Mouse (Mus musculus): ENCODE measurements at regions not wholly inside any gene's neighbourhood (a gene's known extent, or its start where the extent isn't known, plus 50 kb on each side); places are given as distances from the start of the nearest gene placed in this dataset.
A peak's percentile ranks its signal among the peaks of the same experiment; 100 is the strongest.

DNA sequence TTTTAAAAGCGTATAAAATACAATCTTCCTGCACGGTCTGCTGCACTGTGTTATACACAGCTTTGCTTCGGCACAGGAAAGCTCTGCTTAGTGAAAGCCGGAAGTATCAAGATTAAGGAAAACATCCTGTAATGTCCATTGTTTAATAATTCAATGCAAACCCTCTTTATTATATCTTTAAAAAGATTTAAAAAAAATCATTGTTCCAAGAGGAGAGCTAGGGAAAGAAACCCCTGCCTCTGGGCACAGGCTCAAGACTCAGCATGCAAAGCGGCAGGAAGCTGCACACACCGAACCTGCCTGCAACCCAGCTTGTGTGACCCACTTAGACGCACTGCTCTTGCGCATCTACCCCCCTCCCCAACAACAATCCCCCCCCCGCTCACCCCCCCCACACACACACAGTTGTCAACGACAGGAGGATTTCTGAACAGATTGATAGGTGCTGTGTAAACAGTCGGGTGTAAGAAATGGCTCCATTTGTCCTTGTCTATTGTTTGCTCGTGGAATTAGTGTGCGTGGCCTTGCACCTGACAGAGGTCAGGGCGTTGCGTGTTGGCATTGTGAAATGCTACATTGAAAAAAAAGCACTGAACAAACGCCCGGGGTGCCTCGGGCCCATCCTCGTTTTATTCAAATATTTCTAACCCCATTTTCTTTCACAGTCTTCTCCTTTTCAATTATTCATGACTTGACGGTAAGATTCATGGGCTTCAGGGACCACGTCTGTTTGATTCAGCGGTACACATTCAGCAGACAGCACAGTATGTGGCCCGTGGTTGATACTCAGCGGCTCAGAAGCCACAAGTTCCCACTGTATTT lies 66.5 kb upstream of the Acbd6 start:
- ATAC-seq (ENCODE audit: insufficient number of reproducible peaks, low FRiP score, low TSS enrichment, low read depth): no peak
- H3K4me3 ChIP-seq (replicated peaks): no peak overlapping the region

DNA sequence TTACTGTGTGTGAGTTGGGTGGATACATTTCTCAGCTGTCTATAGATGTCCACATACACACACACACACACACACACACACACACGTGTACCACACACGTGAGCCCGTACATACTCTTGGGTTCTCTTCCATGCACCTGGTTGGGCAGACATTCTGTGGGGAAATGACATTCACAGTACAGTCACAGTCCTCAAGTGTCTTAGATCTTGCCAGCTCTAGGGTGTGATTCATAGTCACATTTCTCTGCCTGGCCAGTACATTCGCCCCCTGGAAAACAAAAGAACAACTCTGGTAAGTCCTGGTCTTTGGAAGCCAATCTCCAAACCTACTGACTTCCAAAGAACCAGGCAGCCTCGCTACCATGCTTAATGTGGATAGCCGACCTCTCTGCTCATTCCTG lies 64.6 kb upstream of the Acbd6 start:
- H3K4me3 ChIP-seq (replicated peaks): no peak overlapping the region
- no peak overlapping the region for H3K9ac ChIP-seq
- no peaks in the 10 kb centered on the region for H3K36me3 ChIP-seq
- no peaks in the 10 kb centered on the region for H3K27me3 ChIP-seq
- ATAC-seq (ENCODE audit: insufficient number of reproducible peaks, low FRiP score, low TSS enrichment, low read depth): no peak
- WGBS: 81% methylated on average over 6 of the region's 6 CpGs
- H3K4me1 ChIP-seq: peaks cover 25% of the 10 kb centered on the region
- H3K27ac ChIP-seq (replicated peaks): no peak overlapping the region
- no peaks in the 10 kb centered on the region for H3K9me3 ChIP-seq (replicated peaks)
- H3K4me2 ChIP-seq (replicated peaks): no peak overlapping the region

More for the DNA sequence above, 66.5 kb upstream of the Acbd6 start:
- no peaks in the 10 kb centered on the region for H3K9me3 ChIP-seq (replicated peaks)
- no peak overlapping the region for H3K9ac ChIP-seq
- 38% methylated on average over 24 of the region's 24 CpGs for WGBS
- peak overlapping the region; percentile 10; the same call in 1 of the 2 replicates for H3K4me2 ChIP-seq (replicated peaks)
- H3K27me3 ChIP-seq: peaks cover 3% of the 10 kb centered on the region; the same call in 1 of the 2 replicates
- no peak overlapping the region for H3K27ac ChIP-seq (replicated peaks)
- peaks cover 25% of the 10 kb centered on the region for H3K4me1 ChIP-seq
- no peaks in the 10 kb centered on the region for H3K36me3 ChIP-seq

DNA sequence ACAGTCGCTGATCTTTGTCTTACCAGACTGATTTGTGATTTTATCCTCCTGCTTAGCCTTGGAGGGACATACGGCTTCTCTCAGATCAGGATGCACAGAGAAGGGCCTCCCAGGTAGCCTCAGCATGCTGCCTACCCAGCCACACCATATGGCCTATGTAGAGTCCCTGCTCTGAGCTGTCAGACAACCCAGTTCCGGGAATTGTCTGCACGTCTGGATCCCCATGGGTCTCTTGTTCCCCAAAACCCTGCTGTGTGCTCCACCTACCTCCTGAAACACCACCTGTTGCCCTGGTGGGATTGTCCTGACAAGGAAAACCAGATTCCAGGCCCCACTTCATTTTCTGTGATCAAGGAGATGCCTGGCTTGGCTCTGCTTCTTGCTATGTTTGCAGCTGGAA lies 64.1 kb upstream of the Acbd6 start:
- H3K27ac ChIP-seq (replicated peaks): no peak overlapping the region
- no peaks in the 10 kb centered on the region for H3K9me3 ChIP-seq (replicated peaks)
- 66% methylated on average over 4 of the region's 4 CpGs for WGBS
- no peak overlapping the region for H3K4me3 ChIP-seq (replicated peaks)
- peaks cover 22% of the 10 kb centered on the region for H3K4me1 ChIP-seq
- ATAC-seq (ENCODE audit: insufficient number of reproducible peaks, low FRiP score, low TSS enrichment, low read depth): no peak
- H3K9ac ChIP-seq: no peak overlapping the region
- H3K27me3 ChIP-seq: no peaks in the 10 kb centered on the region
- H3K36me3 ChIP-seq: no peaks in the 10 kb centered on the region
- H3K4me2 ChIP-seq (replicated peaks): no peak overlapping the region

DNA sequence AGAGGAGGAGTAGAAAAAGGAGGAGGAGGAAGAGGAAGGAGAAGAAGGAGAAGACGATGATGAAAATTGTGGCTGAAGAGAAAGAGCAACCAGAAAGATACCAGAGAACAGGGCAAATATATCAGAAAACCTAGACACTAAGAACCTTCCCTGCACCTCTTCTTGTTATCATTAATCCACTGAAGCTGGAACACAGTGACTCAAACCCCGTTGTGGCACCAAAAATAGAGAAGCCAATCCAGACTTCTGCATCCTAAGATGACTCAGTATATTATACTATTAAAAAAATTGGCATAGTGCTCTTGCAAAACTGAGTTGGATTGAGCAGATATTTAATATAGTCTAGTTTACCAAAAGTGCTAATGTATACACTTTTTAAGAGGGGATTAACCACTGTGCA lies 63.6 kb upstream of the Acbd6 start:
- Histone ChIP-seq H3K4me3 (replicated peaks) (no peak overlapping the region), H3K9ac (no peak overlapping the region), H3K27ac (replicated peaks) (no peak overlapping the region), H3K9me3 (replicated peaks) (no peaks in the 10 kb centered on the region), H3K36me3 (no peaks in the 10 kb centered on the region), H3K27me3 (no peaks in the 10 kb centered on the region), H3K4me2 (replicated peaks) (no peak overlapping the region), H3K4me1 (peaks cover 19% of the 10 kb centered on the region)
- WGBS: 84% methylated on average over 2 of the region's 2 CpGs
- ATAC-seq (ENCODE audit: insufficient number of reproducible peaks, low FRiP score, low TSS enrichment, low read depth): no peak

DNA sequence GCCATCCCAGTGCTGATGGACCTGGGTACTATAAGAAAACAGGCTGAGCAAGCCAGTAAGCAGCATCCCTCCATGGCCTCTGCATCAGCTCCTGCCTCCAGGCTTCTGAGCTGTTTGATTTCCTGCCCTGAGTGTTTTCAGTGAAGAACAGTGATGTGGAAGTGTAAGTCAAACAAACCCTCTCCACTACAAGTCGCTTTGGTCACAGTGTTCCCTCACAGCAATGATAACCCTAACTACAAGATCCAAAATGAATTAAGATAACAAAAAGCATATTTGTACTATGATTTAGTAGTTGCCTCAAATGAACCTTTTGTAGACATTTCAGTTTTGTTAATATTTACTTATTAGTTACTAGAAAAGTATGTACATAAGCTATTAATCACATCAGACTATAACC lies 58.2 kb upstream of the Acbd6 start:
- ATAC-seq (ENCODE audit: insufficient number of reproducible peaks, low FRiP score, low TSS enrichment, low read depth): no peak
- Histone ChIP-seq H3K36me3 (no peaks in the 10 kb centered on the region), H3K4me2 (replicated peaks) (no peak overlapping the region), H3K4me3 (replicated peaks) (no peak overlapping the region), H3K9ac (no peak overlapping the region), H3K9me3 (replicated peaks) (no peaks in the 10 kb centered on the region), H3K27ac (replicated peaks) (no peak overlapping the region), H3K4me1 (no peaks in the 10 kb centered on the region), H3K27me3 (no peaks in the 10 kb centered on the region)
- WGBS: 81% methylated on average over 1 of the region's 1 CpGs

DNA sequence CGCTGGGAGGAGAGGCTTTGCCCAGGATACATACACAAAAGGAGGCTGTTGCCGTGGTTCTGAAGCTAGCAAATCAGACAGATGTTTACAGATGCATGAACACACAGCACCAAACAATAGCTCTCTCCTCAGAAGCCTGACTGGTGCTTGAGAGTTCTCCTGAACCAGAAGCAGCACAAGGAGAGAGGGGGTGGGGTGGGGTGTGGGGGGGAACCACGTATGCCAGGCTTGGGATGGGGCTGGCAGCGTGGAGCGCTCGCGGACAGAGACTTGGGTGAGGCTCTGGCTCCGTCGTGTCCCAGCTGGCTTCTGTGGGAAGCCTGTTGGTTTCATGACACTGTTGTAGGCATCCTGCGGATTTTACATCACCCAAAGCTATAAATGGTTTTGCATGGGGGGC lies 55.1 kb upstream of the Acbd6 start:
- WGBS: 60% methylated on average over 10 of the region's 10 CpGs
- Histone ChIP-seq H3K27me3 (no peaks in the 10 kb centered on the region), H3K9me3 (replicated peaks) (no peaks in the 10 kb centered on the region), H3K4me2 (replicated peaks) (no peak overlapping the region), H3K9ac (no peak overlapping the region), H3K4me3 (replicated peaks) (no peak overlapping the region), H3K27ac (replicated peaks) (no peak overlapping the region), H3K36me3 (no peaks in the 10 kb centered on the region), H3K4me1 (peaks cover 4% of the 10 kb centered on the region; the same call in 1 of the 2 replicates)
- ATAC-seq (ENCODE audit: insufficient number of reproducible peaks, low FRiP score, low TSS enrichment, low read depth): peak; percentile 24; the same call in 1 of the 2 replicates

DNA sequence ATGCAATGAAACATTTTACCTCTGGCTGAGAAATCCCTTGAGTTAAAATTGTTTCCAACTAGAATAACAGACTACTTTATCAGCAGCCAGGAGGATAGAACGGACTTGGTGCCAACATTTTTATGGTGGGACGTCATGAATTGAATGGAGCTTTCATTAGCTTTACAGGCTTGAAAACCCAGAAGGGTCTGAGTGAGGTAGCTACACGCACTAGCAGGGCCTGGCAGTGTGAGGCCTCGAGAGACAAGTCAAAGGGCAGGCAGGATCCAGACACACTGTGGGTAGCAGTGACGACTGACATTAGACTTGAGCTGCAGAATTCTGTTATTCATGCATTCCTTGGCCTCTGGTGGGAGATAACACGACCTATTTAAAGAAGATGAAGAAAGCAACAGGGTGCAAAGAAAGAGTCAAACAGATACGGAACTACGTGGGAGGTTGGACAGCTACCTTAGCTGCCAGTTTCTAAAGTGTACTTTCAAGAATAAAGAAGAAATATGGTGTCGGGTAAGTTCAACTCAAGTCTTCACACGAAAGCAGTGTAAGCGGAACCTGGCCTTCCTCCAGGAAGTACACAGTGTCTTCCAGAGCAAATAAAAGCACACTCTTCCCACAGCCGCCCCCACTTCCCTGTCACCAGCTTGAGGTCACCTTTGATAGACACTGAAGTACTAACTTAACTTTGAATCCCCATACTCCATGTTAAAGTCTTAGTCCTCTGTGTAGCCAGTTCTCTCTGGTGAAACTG lies 53.2 kb upstream of the Acbd6 start:
- no peak overlapping the region for H3K4me3 ChIP-seq (replicated peaks)
- WGBS: 52% methylated on average over 12 of the region's 12 CpGs
- peaks cover 4% of the 10 kb centered on the region; the same call in 1 of the 2 replicates for H3K4me1 ChIP-seq
- H3K4me2 ChIP-seq (replicated peaks): no peak overlapping the region
- no peak for ATAC-seq (ENCODE audit: insufficient number of reproducible peaks, low FRiP score, low TSS enrichment, low read depth)
- H3K27ac ChIP-seq (replicated peaks): no peak overlapping the region; the same call in 1 of the 2 replicates
- no peak overlapping the region for H3K9ac ChIP-seq
- no peaks in the 10 kb centered on the region for H3K9me3 ChIP-seq (replicated peaks)
- H3K27me3 ChIP-seq: no peaks in the 10 kb centered on the region
- no peaks in the 10 kb centered on the region for H3K36me3 ChIP-seq

DNA sequence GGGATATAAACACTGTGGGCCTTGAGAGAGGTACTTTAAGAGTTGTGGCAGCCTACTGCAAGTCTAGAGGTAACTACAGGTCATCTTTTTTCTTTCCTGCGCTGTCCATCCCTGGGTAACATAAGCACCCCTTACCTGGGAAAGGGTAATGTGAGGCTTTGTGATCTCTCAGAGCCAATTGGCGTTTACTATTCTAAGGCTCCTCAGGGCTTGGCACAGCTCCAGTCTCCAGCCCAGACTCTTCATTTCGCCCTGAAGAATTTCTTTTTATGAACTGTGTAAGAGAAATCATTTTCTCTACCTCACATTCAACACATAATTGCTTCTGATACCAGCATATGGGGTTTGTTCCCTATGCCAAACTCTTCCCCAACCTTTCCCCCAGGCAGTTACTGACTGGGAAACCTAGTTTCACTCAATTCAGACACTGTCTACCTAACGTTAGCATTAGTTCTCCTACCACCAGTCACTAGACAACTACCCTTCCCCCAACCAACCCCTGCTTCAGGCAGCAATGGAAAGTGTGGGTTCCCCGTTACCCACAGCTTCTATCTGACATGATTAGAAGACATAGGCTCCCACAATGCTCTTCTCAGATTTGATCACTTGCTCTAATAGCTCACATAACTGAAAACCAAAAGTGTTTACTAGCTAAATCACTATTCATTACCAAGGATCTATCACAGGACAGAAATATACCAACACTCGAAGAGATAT lies 52.4 kb upstream of the Acbd6 start:
- Histone ChIP-seq H3K36me3 (no peaks in the 10 kb centered on the region), H3K27me3 (no peaks in the 10 kb centered on the region), H3K27ac (replicated peaks) (no peak overlapping the region; the same call in 1 of the 2 replicates), H3K4me2 (replicated peaks) (no peak overlapping the region), H3K4me3 (replicated peaks) (no peak overlapping the region), H3K4me1 (peaks cover 4% of the 10 kb centered on the region; the same call in 1 of the 2 replicates), H3K9ac (no peak overlapping the region), H3K9me3 (replicated peaks) (no peaks in the 10 kb centered on the region)
- WGBS: 50% methylated on average over 6 of the region's 6 CpGs
- ATAC-seq (ENCODE audit: insufficient number of reproducible peaks, low FRiP score, low TSS enrichment, low read depth): no peak
